In the genomic region with DNA sequence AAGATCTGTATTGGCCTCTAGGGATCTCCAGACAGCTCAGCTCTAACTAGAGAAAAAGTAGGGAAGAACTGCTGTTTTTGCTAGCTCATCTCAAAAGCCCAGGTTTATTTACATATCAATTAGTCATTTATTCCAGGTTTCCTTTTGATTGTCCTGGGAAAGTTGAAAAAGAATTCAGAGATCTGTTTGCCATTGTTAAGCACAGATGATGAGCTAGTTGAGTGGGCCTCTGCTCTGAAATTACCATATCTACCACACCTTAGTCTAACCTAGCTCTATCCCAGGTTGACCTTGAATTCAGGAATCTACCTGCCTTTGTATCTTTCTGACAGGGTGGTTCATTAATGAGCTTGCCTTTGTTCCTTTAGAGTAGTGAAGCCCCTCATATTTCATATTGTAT, we compare ENCODE assay signal across 24 mouse cellular contexts.
A peak's percentile ranks its signal among the peaks of the same experiment; 100 is the strongest.
DNase-seq lines count a peak whose midpoint lies in the region; ATAC-seq lines count a peak whose summit lies in the region.
"Had no signal": no experiment of that assay in that cellular context is flagged by ENCODE, and none has a peak within 500 bp of the region (broad histone marks: within the 10 kb centered on the region; RNA-seq: fewer than 3 reads in every experiment).

No protein-coding gene starts in this region.

- DNase-seq in ES-CJ7 (ENCODE audit: low read depth, low spot score) (peak; percentile 92), R1 (ENCODE audit: low read depth, low spot score) (peak; percentile 89), ZHBTc4 (ENCODE audit: low read depth, low spot score) (peak; percentile 85)
- DNase-seq in ovary, adult 18-20 months (ENCODE audit: low spot score): no peak
- DNase-seq: adrenal gland, adult 8-10 months; adrenal gland, postnatal 14 days; adrenal gland, postnatal 36 days; B cell, adult 2 months; cerebellum, adult 11-12 months; cerebellum, adult 2 months; cerebellum, adult 9-10 months; cerebellum, postnatal 10 days; cerebellum, postnatal 25 days; forebrain, postnatal 0 days had no signal

- H3K27me3 ChIP-seq in hindbrain, embryonic 12.5 days: no peaks in the 10 kb centered on the region
- H3K27me3 ChIP-seq: CH12.LX; embryonic facial prominence, embryonic 12.5 days; forebrain, embryonic 13.5 days; forebrain, embryonic 15.5 days; Patski had no signal

- H3K4me3 ChIP-seq in hindbrain, embryonic 12.5 days: no peak overlapping the region
- H3K4me3 ChIP-seq: embryonic facial prominence, embryonic 10.5 days; embryonic facial prominence, embryonic 12.5 days; forebrain, embryonic 13.5 days; forebrain, embryonic 15.5 days had no signal

- H3K9ac ChIP-seq in hindbrain, embryonic 12.5 days: no peak overlapping the region
- H3K9ac ChIP-seq: embryonic facial prominence, embryonic 12.5 days; forebrain, embryonic 13.5 days; forebrain, embryonic 15.5 days; forebrain, postnatal 0 days had no signal

- no peaks in the 10 kb centered on the region for H3K36me3 ChIP-seq in hindbrain, embryonic 12.5 days
- H3K36me3 ChIP-seq: embryonic facial prominence, embryonic 10.5 days; embryonic facial prominence, embryonic 12.5 days; forebrain, embryonic 15.5 days; G1E had no signal

- H3K27ac ChIP-seq in hindbrain, embryonic 12.5 days: no peak overlapping the region
- H3K27ac ChIP-seq: embryonic facial prominence, embryonic 10.5 days; embryonic facial prominence, embryonic 12.5 days; forebrain, embryonic 13.5 days; forebrain, embryonic 15.5 days had no signal

- H3K4me1 ChIP-seq in hindbrain, embryonic 12.5 days: no peaks in the 10 kb centered on the region
- H3K4me1 ChIP-seq: embryonic facial prominence, embryonic 10.5 days; embryonic facial prominence, embryonic 12.5 days; forebrain, embryonic 13.5 days; forebrain, embryonic 15.5 days had no signal

- no peak overlapping the region for H3K4me2 ChIP-seq in hindbrain, embryonic 12.5 days (replicated peaks)
- H3K4me2 ChIP-seq: embryonic facial prominence, embryonic 12.5 days; forebrain, embryonic 13.5 days; forebrain, embryonic 15.5 days had no signal

- ATAC-seq in hindbrain, embryonic 12.5 days (ENCODE audit: low FRiP score): no peak
- ATAC-seq: activated CD4-positive, CD25-positive, alpha-beta regulatory T cell, adult 4 months; CD4-positive, CD25-positive, alpha-beta regulatory T cell, adult 4 months; forebrain, embryonic 13.5 days; forebrain, embryonic 15.5 days; forebrain, postnatal 0 days; Patski had no signal

- H3K9me3 ChIP-seq in hindbrain, embryonic 12.5 days (replicated peaks): no peaks in the 10 kb centered on the region
- H3K9me3 ChIP-seq: embryonic facial prominence, embryonic 10.5 days; embryonic facial prominence, embryonic 12.5 days; forebrain, embryonic 13.5 days; forebrain, embryonic 15.5 days; G1E had no signal
